Mouse (Mus musculus) bone marrow, adult 2 months (tissue): ENCODE data around the gene Supt20.

Experiments used
- CTCF ChIP-seq: fragments of 200-500 bp; IDR thresholded peaks from 2 replicates; pipeline ENCODE4 v1.5.1; 2011; ENCODE audit warnings: low read length, control low read depth; ENCODE audit not compliant: control insufficient read depth, insufficient read depth
- POLR2A ChIP-seq: fragments of 200-500 bp; IDR thresholded peaks from 2 replicates; pipeline ENCODE4 v1.6.1; 2011; ENCODE audit warnings: low read depth, mild to moderate bottlenecking, control low read depth, low read length, borderline replicate concordance; ENCODE audit not compliant: control insufficient read depth

- TF ChIP-seq CTCF (no peak), POLR2A (no peak)
These were observed 39.1 kb downstream of the Supt20 start for GRCm38 (mm10) chr3:54731626-54732150.
